Mouse (Mus musculus): ENCODE measurements around the gene Art3. TPM values are rescaled to one million over a fixed set of nuclear protein-coding genes. Genes with fewer than 3 reads are reported as not detected.

Art3 gene
- polyA plus RNA-seq, 2 experiments, result 1.1 to 1.7 TPM

DNA sequence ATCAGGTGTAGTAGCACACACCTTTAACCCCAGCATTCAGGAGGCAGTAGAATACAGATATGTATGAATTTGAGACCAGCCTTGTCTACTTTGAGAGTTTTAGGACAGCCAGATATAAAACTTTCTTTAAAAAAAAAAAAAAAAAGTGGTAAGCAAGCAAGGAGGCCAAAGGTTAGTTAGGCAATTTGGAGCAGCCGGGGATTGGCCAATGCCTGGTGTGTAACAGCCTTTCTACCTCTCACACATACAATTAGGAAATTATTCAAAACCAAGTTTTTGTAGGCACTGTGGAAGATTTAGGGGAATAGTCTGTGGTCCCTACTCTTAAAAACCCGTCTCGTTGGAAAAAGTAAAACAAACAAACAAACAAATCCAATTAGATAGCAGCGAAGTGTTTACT is 9.0 kb upstream of the Art3 start:
- Histone ChIP-seq H3K9me3 (ENCODE audit: control insufficient read depth, low read length) (no peaks in the 10 kb centered on the region), H3K4me2 (ENCODE audit: low read depth) (no peak overlapping the region), H3K36me3 (replicated peaks; ENCODE audit: control insufficient read depth, insufficient read depth, low read depth) (no peaks in the 10 kb centered on the region), H3K27ac (no peak overlapping the region), H3K9ac (replicated peaks) (no peak overlapping the region), H3K4me3 (ENCODE audit: insufficient read depth in 1 of 2, low read depth in 2 of 2, low read length in 2 of 2) (no peak overlapping the region), H3K27me3 (ENCODE audit: control insufficient read depth, insufficient read depth, low read length) (no peaks in the 10 kb centered on the region; the same call in 1 of the 2 replicates), H3K4me1 (replicated peaks; ENCODE audit: control insufficient read depth in 2 of 2, insufficient read depth in 2 of 2, low read length in 1 of 2) (no peaks in the 10 kb centered on the region)
- WGBS (ENCODE audit: insufficient replicate concordance), result 65% methylated on average over 4 of the region's 4 CpGs
- ATAC-seq (ENCODE audit: insufficient read depth) (no peak), DNase-seq (ENCODE audit: low read depth in 3 of 3, low spot score in 3 of 3) (no peak)
- TF ChIP-seq CTCF (IDR thresholded peaks at IDR 0.05; ENCODE audit: low read depth) (no peak), EP300 (IDR thresholded peaks at IDR 0.05; ENCODE audit: low read depth) (no peak)

DNA sequence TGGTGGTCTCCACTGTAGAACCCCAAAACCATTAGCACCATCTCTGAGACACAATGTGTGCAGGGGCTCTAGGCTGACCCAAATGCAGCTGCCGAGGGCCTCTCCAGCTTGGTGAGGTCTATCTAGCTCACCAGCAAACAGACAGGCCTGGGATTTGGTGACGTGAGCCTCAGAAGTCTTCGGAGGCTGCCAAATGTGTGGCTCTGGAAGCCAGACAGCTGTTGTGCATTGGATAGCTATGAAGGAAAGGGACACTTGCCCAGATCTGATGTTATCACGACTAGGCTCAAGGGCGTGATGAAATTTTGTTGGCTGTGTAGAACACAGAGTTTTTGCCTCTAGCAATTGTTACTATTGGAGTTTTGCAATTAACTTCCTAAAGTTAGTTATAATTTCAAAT is 8.4 kb upstream of the Art3 start:
- no peak overlapping the region for H3K27ac ChIP-seq
- no peak overlapping the region for H3K4me2 ChIP-seq (ENCODE audit: low read depth)

DNA sequence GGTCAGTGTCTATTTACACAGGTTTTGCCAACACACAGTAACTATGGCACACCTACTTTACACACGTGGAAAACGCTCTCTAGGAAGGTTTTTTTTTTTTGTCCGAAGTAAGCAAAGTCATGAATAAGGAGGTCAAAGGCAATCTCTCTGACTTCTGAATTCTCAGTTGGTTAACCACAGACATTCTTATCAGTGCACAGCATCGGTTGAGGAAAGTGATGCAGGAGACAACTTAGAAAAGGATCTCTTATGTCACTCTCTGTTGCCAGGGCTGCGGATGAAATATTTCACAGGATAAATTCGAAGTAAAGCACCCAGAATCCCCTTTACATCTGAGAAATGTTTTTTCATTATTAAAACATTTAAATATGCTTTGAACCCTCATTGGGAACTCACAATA is 4.3 kb upstream of the Art3 start:
- 6% methylated on average over 6 of the region's 6 CpGs for WGBS (ENCODE audit: insufficient replicate concordance)
- no peak for ATAC-seq (ENCODE audit: insufficient read depth)
- TF ChIP-seq EP300 (IDR thresholded peaks at IDR 0.05; ENCODE audit: low read depth), result no peak
- TF ChIP-seq CTCF (IDR thresholded peaks at IDR 0.05; ENCODE audit: low read depth), result no peak

More for the DNA sequence above, 8.4 kb upstream of the Art3 start:
- TF ChIP-seq CTCF (IDR thresholded peaks at IDR 0.05; ENCODE audit: low read depth), result no peak
- TF ChIP-seq EP300 (IDR thresholded peaks at IDR 0.05; ENCODE audit: low read depth), result no peak
- no peaks in the 10 kb centered on the region; the same call in 1 of the 2 replicates for H3K27me3 ChIP-seq (ENCODE audit: control insufficient read depth, insufficient read depth, low read length)
- H3K9me3 ChIP-seq (ENCODE audit: control insufficient read depth, low read length), result no peaks in the 10 kb centered on the region
- no peaks in the 10 kb centered on the region for H3K4me1 ChIP-seq (replicated peaks; ENCODE audit: control insufficient read depth in 2 of 2, insufficient read depth in 2 of 2, low read length in 1 of 2)
- no peak overlapping the region for H3K4me3 ChIP-seq (ENCODE audit: insufficient read depth in 1 of 2, low read depth in 2 of 2, low read length in 2 of 2)
- 62% methylated on average over 5 of the region's 5 CpGs for WGBS (ENCODE audit: insufficient replicate concordance)
- no peak for ATAC-seq (ENCODE audit: insufficient read depth)
- no peak for DNase-seq (ENCODE audit: low read depth in 3 of 3, low spot score in 3 of 3)
- no peak overlapping the region for H3K9ac ChIP-seq (replicated peaks)
- H3K36me3 ChIP-seq (replicated peaks; ENCODE audit: control insufficient read depth, insufficient read depth, low read depth), result no peaks in the 10 kb centered on the region

DNA sequence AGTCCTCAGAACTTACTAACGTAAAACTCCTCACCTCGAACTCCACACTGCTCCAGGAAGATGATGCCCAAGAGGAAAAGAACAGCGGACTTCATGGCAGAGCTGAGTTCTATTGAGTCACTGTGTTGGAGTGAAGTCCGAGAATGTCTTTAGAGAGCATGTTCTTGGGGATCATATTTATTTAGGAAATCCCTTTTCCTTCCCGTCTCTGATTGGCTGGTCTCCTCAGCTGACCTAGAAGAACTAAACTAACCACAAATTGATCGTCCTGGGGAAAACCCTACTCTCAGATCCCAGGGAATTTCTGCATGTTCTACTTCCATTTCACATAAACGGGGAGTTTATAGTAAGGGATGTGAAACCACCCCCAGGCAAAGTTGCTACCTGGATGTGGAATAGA is 3.7 kb upstream of the Art3 start, which contains the start of gene Cxcl9:
TSS of gene Cxcl9 (minus strand) at position 151 of the 400 bp plus-strand sequence.
- Histone ChIP-seq H3K4me3 (ENCODE audit: insufficient read depth in 1 of 2, low read depth in 2 of 2, low read length in 2 of 2) (no peak within 1 kb of the TSS), H3K9ac (replicated peaks) (no peak within 1 kb of the TSS), H3K4me2 (ENCODE audit: low read depth) (no peak within 1 kb of the TSS), H3K27me3 (ENCODE audit: control insufficient read depth, insufficient read depth, low read length) (no peaks in the 10 kb centered on the region; the same call in 1 of the 2 replicates), H3K9me3 (ENCODE audit: control insufficient read depth, low read length) (no peaks in the 10 kb centered on the region), H3K27ac (no peak within 1 kb of the TSS), H3K4me1 (replicated peaks; ENCODE audit: control insufficient read depth in 2 of 2, insufficient read depth in 2 of 2, low read length in 1 of 2) (no peaks in the 10 kb centered on the region), H3K36me3 (replicated peaks; ENCODE audit: control insufficient read depth, insufficient read depth, low read depth) (no peaks in the 10 kb centered on the region)
- no peak for ATAC-seq (ENCODE audit: insufficient read depth)
- DNase-seq (ENCODE audit: low read depth in 3 of 3, low spot score in 3 of 3), result no peak
- TF ChIP-seq CTCF (IDR thresholded peaks at IDR 0.05; ENCODE audit: low read depth) (no peak), EP300 (IDR thresholded peaks at IDR 0.05; ENCODE audit: low read depth) (no peak)
- WGBS (ENCODE audit: insufficient replicate concordance), result 57% methylated on average over 7 of the region's 7 CpGs

More for the DNA sequence above, 4.3 kb upstream of the Art3 start:
- no peaks in the 10 kb centered on the region for H3K36me3 ChIP-seq (replicated peaks; ENCODE audit: control insufficient read depth, insufficient read depth, low read depth)
- no peak overlapping the region for H3K27ac ChIP-seq
- no peaks in the 10 kb centered on the region for H3K9me3 ChIP-seq (ENCODE audit: control insufficient read depth, low read length)
- no peak overlapping the region for H3K4me3 ChIP-seq (ENCODE audit: insufficient read depth in 1 of 2, low read depth in 2 of 2, low read length in 2 of 2)
- no peak overlapping the region for H3K4me2 ChIP-seq (ENCODE audit: low read depth)
- no peaks in the 10 kb centered on the region; the same call in 1 of the 2 replicates for H3K27me3 ChIP-seq (ENCODE audit: control insufficient read depth, insufficient read depth, low read length)
- no peak overlapping the region for H3K9ac ChIP-seq (replicated peaks)
- H3K4me1 ChIP-seq (replicated peaks; ENCODE audit: control insufficient read depth in 2 of 2, insufficient read depth in 2 of 2, low read length in 1 of 2), result no peaks in the 10 kb centered on the region
- no peak for DNase-seq (ENCODE audit: low read depth in 3 of 3, low spot score in 3 of 3)

DNA sequence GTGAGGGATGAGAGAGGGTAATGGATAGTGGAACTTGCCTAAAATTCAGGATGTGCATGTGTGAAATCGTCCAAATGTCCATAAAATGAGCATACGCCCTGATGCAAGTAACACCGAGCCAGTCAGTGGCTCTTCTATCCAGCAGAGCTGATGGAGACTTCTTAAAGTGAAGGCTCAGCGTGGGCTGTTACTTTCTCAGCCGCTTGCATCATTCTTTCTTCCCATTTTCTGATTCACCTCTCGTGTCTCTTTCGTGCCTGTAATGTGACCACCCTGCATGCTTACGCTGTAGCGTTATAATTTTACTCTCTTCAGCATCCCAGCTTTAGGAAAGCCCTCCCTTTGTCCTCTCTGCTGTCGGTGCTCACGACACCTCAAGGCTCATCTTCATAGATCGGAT is 505 bp upstream of the Art3 start:
- no peaks in the 10 kb centered on the region; the same call in 1 of the 2 replicates for H3K27me3 ChIP-seq (ENCODE audit: control insufficient read depth, insufficient read depth, low read length)
- no peak overlapping the region for H3K9ac ChIP-seq (replicated peaks)
- ATAC-seq (ENCODE audit: insufficient read depth), result no peak
- H3K4me2 ChIP-seq (ENCODE audit: low read depth), result no peak overlapping the region
- no peak overlapping the region for H3K4me3 ChIP-seq (ENCODE audit: insufficient read depth in 1 of 2, low read depth in 2 of 2, low read length in 2 of 2)
- no peak for DNase-seq (ENCODE audit: low read depth in 3 of 3, low spot score in 3 of 3)
- H3K4me1 ChIP-seq (replicated peaks; ENCODE audit: control insufficient read depth in 2 of 2, insufficient read depth in 2 of 2, low read length in 1 of 2), result no peaks in the 10 kb centered on the region
- no peak for TF ChIP-seq CTCF (IDR thresholded peaks at IDR 0.05; ENCODE audit: low read depth)
- no peak for TF ChIP-seq EP300 (IDR thresholded peaks at IDR 0.05; ENCODE audit: low read depth)
- 67% methylated on average over 12 of the region's 12 CpGs for WGBS (ENCODE audit: insufficient replicate concordance)
- no peaks in the 10 kb centered on the region for H3K9me3 ChIP-seq (ENCODE audit: control insufficient read depth, low read length)
- no peaks in the 10 kb centered on the region for H3K36me3 ChIP-seq (replicated peaks; ENCODE audit: control insufficient read depth, insufficient read depth, low read depth)
- no peak overlapping the region for H3K27ac ChIP-seq

All from liver, embryonic 14.5 days (tissue).